Mouse (Mus musculus) gastrocnemius, adult 8-10 months (tissue): ENCODE measurements at regions not wholly inside any gene's neighbourhood (a gene's known extent, or its start where the extent isn't known, plus 50 kb on each side); places are given as distances from the start of the nearest gene placed in this dataset.
A peak's percentile ranks its signal among the peaks of the same experiment; 100 is the strongest.

ENCODE experiments used
- DNase-seq, 2 experiments: peaks; one replicate each; pipeline ENCODE4 v3.0.0; 2022; ENCODE audit warnings: low spot score in 2 of 2

DNA sequence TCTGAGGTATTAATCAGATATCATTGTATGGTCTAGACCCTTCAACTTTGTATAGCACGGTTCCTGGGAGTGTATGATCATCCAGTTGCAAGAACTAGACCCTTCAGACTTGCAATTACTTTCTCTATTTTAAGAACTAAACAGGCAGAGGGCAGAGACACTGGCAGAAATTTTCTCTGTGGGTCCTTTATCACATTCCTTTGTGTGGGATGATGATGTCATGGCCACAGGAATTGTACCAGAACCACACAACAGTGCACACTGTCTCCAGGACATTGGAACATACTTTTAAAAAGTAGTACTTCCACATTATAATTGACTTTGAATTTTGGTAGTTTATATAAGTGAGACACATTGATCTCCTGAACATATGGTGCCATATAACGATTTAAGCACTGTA is 674.2 kb downstream of the Rfpl4b start:
- DNase-seq: no peak

GRCm38 (mm10) chr10:38139196-38139595 is 682.4 kb downstream of the Rfpl4b start:
- DNase-seq: no peak

DNA sequence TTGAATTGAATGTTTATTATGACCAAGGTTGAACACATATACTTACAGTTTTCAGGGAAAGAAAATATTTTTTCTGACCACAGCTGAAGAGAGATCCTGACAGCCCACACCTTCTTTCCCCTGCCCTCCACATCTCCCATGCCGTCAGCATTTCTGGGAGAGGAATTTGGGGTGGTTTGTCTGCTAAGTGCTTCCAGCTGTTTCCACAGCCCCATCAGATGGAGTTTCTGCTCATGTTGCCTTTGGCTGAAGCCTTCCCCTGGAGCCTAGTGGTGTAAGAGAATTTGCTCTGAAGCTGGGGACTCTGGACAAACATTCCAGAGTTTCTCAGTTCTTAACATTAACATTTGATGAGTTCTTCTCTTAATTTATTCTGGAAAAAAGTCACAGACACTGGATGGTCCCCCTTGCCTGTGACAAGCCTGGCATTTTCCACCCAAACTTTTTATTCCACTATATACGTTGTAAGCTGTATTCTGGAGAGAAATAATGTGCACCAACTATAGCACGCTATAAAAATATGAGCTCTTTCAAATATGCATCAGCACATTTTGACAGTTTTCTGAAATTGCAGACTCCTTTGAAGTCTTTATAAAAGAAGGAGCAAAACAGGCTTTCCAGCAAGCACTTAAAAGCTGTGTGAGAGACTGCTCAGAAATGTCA is 699.5 kb downstream of the Rfpl4b start:
- DNase-seq: peak; percentile 16 to 42

GRCm38 (mm10) chr10:38118601-38119000 is 703.0 kb downstream of the Rfpl4b start:
- no peak for DNase-seq

- DNase-seq: no peak
Measured at GRCm38 (mm10) chr10:38116516-38116915, 705.1 kb downstream of the Rfpl4b start.

GRCm38 (mm10) chr10:38114194-38114593 is 707.4 kb downstream of the Rfpl4b start:
- DNase-seq: no peak

DNA sequence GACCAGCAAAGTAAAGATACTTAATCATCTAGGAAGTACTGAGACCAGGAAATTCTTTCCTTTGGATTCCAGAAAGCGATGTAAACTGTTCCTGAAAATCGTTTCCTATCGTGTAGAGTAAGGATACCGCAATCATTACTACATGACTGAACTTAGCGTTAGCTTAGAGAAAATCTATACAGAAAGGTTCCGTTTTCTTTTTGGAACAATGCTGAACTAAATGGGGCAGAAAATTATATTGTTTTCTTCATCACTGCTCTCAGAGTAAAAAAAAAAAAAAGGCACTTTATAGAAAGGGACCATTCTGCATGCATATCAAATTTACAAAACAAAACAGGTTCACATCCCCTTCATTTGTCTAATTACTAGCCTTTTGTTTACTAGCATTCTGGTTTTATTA is 713.0 kb downstream of the Rfpl4b start:
- no peak for DNase-seq

DNA sequence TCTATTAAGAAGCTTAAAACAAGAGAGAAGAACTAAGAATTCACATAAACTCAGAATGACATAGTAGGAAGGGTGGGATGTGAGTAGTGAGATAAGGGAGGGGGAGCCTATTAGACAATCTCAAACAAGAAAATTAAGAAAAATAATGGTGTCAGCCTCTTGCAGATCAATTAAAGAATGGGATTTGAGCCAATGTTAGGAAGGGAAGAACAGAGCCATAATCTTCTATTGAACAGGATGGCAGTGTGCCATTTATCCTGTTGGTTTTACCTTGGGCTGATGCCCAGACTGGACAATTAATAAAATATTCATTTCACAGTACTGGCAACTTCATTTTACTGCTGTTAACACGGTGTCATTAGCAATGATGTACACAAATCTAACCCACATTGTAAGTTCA is 718.0 kb downstream of the Rfpl4b start:
- DNase-seq: no peak

- DNase-seq: no peak
Measured at GRCm38 (mm10) chr10:38078521-38078920, 743.1 kb downstream of the Rfpl4b start.

- DNase-seq: no peak
Measured at GRCm38 (mm10) chr10:38072394-38072793, 749.2 kb downstream of the Rfpl4b start.

DNA sequence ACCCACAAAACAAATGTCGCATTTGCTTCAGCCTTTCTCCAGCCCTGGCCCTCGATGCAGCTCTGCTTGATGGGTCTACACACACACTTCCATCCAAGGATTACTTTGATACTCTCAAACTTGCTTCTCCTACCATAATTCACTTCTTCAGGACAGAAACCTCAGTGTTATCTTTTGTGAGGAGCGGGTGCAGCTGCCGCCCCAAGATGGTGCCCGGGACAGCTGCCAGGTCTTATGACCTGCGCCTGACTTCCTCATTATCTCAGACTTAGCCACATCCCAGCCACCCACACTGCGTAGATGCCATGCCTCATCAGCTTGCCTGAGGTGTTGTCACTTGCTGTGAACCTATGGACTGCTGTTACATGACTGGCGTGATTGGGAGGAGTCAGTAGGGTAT is 762.5 kb downstream of the Rfpl4b start:
- DNase-seq: no peak

DNA sequence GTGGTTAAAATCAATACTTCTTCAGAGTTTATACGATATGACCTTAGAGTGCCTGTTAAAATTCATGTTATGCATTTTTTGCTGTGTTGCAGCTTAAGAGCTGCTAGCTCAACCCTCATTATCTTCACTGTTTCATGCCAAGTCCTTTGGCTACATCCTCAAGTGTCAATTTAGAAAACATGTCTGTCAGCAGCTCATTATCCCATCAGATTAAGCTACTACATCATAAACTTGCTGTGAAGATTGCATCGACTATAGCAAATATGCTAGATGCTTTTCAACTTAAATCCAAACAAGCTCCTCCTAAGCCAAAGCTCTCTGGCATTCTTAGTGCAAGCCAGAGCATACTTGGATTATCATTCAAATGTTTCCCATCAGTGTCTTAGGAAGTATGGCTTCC is 811.1 kb downstream of the Rfpl4b start:
- DNase-seq: no peak

- no peak for DNase-seq
Measured at GRCm38 (mm10) chr10:37995691-37996445, 825.7 kb downstream of the Rfpl4b start.

DNA sequence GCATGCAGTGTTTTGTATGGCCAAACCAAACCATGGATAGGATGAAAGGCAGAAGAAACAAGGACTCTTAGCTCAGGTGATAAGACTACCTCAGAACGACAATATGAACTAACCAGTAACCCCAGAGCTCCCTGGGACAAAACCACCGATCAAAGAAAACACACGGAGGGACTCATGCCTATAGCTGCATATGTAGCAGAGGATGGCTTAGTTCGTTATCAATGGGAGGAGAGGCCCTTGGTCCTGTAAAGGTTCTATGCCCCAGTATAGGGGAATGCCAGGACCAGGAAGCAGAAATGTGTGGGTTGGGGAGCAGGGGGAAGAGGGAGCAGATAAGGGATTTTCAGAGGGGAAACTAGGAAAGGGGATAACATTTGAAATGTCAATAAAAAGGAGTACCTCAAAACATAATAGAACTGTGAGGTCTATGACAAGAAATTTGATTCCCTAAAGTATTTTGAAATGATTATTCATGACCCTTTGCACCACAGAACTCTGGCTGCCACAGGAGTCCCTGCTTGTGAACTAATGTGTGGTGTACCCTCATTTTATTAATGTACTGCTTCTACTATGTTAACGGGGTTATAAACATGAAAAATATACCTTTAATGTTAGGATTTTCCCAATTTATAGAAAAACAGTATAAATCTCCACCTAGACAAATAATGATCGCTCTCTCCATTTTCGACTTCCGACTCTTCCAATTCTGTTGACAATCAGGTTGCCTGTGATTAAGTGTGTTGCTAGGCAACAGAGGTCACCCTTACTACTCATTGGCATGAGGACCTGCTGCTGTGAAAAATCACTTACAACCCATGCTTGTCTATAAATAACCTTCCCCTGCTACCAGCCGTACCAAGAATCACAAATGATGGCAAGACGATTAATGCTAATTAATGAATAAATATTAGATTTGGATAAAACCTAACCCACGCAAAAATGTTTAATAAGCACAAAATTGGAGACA is 833.0 kb downstream of the Rfpl4b start:
- no peak for DNase-seq

DNA sequence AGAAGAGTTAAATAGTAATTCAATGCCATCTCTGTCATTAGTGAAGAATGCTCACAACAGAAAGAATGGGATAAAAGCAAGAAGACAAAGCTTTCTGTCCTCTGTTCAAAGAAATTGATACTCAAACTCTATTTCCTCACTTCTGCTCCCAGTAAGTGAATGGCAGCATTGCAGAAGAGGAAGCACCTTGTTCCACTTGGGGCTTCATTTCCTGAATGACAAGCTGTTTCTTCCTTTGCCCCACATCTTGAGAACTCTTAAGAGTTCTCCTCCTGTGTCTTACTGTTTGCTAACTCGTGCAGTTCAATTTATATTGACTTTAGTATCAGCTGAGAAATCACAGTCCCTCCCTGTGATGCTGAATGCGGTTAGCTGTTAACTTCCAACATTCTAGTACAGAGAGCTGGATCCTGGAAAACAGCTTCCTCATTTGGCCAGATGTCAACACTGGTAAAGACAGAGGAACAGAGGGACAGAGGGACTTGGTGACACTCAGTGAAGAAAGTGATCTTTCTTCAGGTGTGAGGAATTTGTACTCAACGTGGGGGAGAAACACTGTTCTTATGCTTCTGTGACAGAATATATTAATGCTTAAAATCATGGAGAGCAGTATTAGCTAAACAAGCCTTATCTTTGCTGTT is 840.3 kb upstream of the Marcks start:
- DNase-seq: no peak

DNA sequence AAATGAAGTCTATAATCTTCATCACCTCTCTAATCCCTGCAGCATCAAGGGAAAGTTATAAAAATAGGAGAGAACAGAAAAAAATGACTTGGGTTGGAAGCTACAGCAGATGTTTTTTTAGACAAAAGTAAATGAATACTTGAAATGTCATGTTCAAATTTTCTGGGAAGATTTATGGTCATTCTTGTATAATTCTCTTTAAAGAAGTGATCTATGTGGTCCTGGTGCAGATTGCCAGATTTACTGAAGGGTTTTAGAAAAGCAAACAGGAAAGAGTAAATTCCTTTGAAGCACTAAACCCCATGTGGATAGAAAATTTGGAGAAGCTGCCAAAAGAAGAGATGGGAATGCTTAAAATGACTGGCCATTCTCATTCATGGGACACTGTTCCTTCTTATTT is 821.3 kb upstream of the Marcks start:
- no peak for DNase-seq

DNA sequence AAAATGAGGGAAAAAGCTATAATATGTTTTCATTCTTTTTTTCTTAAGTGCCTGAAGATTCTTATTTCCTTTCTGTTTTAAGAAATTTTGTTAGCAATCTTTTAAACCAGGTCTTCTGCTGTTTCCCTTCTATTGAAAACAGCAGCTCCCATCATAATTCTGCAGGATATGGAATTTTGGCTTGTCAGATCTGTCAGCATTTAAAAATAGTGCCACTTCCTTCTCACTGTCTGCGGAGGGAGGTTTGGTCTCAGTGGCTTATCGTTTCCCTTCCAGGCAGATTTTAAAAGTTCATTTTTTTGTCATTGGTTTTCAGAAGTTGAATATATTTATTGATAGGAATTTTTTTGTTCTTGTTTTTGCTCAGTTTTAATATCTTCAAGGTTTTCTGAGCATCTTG is 776.1 kb upstream of the Marcks start:
- DNase-seq: no peak

- no peak for DNase-seq
Measured at GRCm38 (mm10) chr10:37911669-37912068, 772.9 kb upstream of the Marcks start.

- no peak for DNase-seq
Measured at GRCm38 (mm10) chr10:37908276-37908675, 769.6 kb upstream of the Marcks start.

DNA sequence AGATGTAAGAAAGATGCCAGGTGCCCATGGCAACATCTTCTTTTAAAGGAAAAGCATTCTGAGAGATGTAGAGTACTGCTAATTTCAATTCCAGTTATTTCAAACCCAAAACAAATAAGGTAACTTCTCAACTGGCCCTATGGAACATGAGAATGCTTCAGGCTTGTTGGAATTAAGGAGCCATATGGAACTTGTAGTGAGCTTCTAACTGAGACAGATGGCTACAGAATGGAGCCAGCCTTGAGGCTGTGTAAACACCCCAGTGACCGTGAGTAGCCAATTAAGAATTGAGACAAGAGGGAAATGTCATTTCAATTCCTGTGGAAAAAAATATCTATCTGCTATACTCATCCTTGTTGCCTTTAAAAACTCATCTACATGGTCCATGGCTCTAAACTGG is 769.0 kb upstream of the Marcks start:
- no peak for DNase-seq

DNA sequence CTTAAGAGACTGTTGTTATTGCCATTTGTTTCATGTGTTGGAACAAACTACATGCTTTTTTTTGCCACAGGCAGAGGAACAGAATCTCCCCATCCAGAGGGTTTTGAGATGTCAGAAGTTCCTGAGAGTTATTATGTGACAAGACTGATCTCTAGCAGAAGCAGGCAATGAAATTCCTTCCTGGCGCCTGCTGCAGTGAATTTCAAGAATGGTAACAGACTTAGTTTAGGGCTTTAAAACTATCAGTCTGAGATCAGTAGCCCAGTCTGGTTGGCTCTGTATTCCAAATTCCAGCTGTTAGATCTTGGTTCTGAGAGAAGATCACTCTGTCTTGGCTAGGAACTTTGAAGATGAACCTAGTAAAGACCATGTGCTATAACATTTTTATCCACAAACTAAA is 749.2 kb upstream of the Marcks start:
- peak in 1 of 2 experiments; percentile 10 for DNase-seq

DNA sequence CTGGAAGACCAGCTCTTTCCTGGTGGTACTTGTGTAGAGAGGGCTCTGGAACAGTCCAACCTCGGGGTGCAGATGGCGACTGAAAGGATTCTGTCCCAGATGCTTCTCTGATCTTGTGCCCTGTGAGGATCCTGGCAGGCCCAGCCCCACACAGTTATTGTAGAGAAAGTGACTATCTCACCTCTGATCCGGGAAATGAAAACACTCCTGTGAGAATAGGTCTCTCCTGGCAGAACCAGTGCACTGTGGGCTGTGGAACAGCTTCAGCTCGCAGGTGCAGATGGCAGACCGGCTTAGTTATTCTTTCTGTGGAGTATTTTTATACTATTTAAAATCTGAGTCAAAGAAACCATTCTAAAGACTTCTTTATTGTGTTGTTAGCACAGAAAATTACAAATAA is 742.1 kb upstream of the Marcks start:
- DNase-seq: no peak
